Mouse (Mus musculus) right cerebral cortex, postnatal 10 days (tissue): ENCODE measurements at regions not wholly inside any gene's neighbourhood (a gene's known extent, or its start where the extent isn't known, plus 50 kb on each side); places are given as distances from the start of the nearest gene placed in this dataset.

ENCODE experiments used
- DNase-seq, 2 experiments: peaks; one replicate each; pipeline ENCODE4 v3.0.0; 2021; ENCODE audit warnings: low spot score in 2 of 2

GRCm38 (mm10) chr14:25173873-25174272 lies 285.1 kb upstream of the Zmiz1 start:
- DNase-seq = no peak

- DNase-seq = no peak
Measured at GRCm38 (mm10) chr14:25174402-25174801, 284.6 kb upstream of the Zmiz1 start.

- DNase-seq = no peak
Measured at GRCm38 (mm10) chr14:25176206-25176605, 282.8 kb upstream of the Zmiz1 start.

DNA sequence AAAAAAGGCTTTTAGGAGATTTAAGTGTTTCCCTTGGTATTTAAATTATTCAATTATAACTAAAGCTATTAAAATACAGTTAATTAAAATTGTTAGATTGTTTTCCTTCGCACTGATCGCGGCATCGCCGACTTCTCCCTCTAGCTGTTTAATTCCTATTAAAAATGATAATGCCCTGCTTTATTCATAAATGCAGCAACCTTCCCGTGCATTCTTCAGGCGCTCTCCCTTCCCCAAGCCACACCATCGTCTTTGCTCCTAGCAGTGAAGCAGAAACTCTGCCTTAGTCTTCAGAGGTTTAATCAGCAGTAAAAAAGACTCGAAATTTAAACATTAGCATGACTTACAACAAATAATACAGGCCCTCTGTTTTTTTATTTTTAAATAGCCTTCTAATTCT lies 278.9 kb upstream of the Zmiz1 start:
- DNase-seq = no peak

DNA sequence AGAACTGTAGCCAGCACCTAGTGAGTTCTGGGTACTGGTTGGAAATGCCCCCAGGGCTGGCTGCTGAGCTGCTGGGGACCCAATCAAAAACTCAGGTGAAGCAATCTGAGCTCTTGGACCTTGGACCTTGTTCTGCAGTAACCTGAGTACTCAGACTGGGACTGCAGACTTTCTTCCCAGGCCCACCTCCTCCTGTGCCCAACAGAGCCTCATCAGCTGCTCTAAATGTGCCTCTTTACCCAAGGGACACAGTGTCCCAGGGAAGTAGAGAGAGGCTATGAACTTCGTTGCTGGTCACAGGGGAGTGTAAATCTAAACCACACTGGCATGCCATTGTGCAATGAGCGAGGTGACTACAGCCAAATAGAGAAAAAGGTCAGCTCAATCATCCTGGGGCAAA lies 277.6 kb upstream of the Zmiz1 start:
- no peak for DNase-seq

GRCm38 (mm10) chr14:25184042-25184441 lies 274.9 kb upstream of the Zmiz1 start:
- no peak for DNase-seq

GRCm38 (mm10) chr14:25184875-25185274 lies 274.1 kb upstream of the Zmiz1 start:
- no peak for DNase-seq

DNA sequence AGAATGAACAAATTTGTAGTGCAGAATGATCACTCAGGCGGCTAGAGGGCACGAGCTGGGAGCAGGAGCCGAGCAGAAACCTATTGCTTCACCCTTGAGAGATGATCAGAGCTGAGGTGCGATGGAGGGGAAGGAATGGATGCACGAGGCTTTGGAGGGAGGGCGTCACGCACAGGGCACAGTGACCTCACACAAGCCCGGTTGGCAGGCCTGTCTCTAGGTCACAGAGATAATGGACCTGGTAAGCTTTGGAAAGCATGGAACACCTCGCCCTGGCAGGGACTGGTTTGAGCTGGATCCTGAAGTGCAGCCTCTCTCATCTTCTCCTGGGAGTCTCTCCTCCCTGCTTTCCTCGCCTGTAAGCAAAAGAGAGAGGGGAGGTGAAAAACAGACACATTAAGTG lies 273.4 kb upstream of the Zmiz1 start:
- no peak for DNase-seq

DNA sequence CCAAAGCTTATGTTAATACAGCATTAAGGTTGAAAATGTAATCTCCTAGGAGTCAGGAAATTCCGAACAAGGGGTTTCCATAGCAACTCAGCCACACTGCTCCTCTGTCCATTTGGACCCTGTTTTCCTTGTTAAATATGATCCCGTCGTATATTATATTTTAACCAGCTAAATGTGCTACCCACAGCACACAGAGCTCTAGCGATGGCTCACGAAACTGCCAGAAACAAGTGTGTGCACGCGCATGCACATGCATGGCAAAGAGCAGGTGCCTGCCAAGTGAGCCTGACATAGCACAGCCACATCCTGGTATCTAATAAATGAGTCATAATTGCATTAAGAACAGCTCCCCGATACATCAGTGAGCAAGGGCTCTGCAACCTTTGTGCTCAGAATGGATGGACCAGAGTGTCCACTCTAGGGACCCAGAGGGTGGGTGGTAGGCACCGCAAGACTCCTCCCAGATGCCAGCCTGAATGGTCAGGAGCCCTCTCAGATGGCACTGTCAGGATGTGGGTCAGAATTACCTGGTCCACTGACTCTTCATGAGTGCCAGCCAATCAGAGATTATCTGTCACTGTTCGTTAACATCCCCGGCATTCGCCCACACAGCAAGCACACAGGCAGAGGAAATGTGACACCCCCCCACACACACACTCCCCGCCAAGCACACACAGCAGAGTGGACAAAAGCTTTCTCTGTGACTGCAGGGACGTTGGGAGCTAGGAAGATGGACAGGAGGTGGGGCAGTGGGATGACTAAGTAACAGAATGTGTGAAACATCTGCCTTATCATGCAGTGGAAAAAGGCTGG lies 272.8 kb upstream of the Zmiz1 start:
- DNase-seq = peak; percentile 44 to 63

DNA sequence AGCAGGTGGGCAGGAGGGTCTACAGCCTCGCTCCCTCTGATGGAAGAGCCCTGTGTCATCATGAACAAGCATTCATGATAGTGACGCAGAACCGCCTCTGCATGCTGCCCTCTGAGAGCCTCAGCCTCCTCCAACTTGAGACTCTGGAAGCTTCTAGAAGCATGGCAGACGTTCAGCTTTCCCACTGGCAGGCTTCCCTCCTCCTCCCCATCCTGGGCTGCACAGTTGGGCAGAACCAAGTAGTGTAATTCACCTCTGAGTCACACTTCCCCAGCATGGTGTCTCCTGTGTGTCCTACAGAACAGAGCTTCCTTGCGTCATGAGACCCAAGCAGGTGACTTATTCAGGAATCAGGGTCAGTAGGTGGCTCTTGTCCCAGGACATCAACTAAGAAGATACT lies 271.3 kb upstream of the Zmiz1 start:
- DNase-seq = peak; percentile 70 to 74

DNA sequence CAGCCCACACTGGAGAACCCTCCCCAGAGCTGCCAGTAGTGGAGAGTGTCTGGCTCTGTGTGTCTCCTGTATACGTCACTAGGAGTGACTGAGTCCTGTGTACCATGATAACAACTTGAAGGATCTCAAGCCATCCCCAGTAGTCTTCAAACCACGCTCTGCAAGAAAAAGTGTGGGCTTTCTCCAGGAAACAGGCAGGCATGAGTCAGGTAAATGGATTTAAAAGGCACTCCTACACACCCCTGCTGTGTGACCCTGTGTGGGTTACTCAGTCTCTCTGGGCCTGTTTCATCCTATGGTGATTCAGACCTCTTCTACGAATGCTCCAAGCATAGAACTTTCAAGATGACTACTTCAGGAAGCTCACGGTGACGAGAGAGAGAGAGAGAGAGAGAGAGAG lies 269.7 kb upstream of the Zmiz1 start:
- DNase-seq = no peak

GRCm38 (mm10) chr14:25190680-25191270 lies 268.2 kb upstream of the Zmiz1 start:
- DNase-seq = peak; percentile 59 to 63

GRCm38 (mm10) chr14:25196820-25197219 lies 262.2 kb upstream of the Zmiz1 start:
- DNase-seq = no peak

DNA sequence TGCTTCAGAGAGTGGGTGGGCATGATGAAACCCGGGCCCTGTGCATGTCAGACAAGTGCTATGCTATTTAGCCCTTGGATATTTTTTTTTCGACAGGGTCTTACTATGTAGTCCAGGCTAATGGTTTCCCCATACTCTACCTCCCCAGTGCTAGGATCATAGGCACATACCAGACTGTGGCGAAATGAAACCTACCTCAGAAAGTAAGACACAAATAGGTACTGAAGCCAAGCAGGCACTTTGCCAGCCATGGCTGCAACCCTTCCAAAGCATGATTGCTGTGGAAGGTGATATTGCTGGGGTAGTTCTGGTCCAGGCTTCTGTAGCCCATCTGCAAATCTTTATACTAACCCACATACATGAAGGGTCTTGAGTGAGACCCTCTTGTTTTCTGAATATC lies 259.1 kb upstream of the Zmiz1 start:
- no peak for DNase-seq

DNA sequence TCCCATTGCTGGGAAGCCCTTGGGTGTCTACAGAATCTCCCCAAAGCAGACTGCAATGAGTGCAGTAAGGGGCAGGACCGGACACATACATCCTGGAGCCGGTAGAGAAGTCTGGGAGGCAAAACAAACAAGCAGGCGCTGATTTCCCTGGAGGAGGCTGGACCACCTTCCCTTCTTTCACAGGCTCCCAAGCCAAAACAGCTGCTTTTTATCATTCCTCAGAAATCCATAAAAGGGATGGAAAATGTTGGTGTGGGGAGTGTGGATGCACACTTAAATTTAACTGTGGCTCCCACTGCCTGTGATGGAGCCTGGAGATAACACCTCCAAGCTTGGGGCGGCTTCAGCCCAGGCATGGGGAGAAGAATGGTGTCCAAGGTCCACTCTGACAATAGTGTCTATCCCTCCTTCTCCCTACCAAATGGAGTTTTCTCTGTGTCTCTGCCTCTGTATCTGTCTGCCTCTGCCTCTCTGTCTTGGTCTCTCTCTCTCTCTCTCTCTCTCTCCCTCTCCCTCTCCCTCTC lies 258.3 kb upstream of the Zmiz1 start:
- DNase-seq = no peak

GRCm38 (mm10) chr14:25202312-25202711 lies 256.7 kb upstream of the Zmiz1 start:
- no peak for DNase-seq

DNA sequence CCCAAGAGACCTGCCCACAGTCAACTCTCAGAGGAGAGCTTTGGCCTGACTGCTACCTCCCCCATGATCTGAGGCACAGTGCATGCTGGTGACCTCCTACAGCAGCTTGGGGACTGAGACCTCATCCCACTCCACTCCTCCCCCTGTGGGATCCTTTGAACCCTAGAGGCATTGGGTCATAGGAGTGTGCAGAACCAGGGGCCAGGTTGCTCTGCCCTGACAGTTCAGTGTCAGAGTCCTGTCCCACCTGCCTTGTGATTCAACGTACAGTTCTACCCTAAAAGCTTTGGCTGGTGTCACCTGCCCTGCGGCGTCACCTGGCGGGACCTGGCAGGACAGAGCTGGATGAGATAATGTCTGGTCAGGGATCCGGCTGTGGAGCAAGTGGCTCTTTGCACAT lies 254.9 kb upstream of the Zmiz1 start:
- DNase-seq = no peak

- DNase-seq = no peak
Measured at GRCm38 (mm10) chr14:25206855-25207254, 252.1 kb upstream of the Zmiz1 start.

GRCm38 (mm10) chr14:25207422-25207821 lies 251.6 kb upstream of the Zmiz1 start:
- DNase-seq = no peak

DNA sequence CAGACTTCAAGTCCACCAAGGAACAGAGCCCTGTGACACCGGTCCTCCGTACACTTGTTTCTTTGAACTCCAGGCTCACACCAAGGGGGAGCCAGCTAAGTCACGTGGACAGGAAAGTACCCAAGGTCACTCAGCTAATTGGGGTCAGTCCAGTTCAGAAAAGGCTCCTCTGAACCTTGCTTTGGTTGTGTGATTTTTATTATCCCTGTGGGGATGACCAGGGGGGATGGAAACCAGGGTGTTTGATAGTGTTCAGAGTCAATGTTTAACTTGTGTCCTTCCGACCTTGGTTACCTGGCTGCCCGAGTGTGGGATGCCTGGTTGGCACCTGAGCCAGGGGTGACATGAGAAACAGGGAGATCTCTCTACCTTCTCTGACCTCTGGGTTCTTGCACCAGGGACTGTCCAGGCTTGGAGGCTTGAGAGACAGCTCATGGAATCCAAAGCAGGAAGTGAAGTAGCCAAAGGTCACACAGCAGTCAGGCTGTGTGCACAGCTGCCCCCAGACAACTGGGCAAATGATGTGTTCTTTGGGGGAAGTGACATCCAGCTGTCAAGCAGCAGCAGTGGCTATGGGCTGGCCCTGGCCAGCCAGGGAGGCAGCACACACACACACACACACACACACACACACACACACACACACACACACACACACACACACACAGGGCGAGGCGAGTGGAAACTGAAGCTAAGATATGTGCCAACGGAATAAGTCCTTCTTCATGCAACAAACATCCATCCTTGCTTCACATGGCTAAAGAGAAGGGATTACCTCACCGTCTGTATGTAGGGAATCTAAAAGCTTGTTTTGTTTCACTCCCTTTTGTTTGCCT lies 250.5 kb upstream of the Zmiz1 start:
- DNase-seq = no peak

- no peak for DNase-seq
Measured at GRCm38 (mm10) chr14:25213056-25213455, 245.9 kb upstream of the Zmiz1 start.

DNA sequence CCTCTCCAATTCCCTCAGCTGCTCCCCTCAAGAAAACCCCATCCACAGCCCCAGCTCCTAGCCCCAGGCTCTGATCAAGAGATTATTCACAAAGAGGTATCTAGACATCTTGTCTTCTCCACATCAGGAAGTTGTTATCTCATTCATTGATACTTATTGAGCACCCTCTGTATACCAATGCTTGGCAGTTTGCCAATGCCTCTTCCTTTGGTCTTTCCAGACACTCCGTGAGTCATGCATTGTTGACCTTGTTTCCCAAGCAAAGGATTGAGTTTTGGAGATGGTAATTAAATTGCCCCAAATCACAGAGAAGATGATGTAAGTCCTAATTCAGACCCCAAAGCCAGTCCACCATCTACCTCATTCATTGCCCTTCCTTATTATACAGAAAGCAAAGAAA lies 235.9 kb upstream of the Zmiz1 start:
- no peak for DNase-seq
